Mouse (Mus musculus) embryonic fibroblast, embryonic 13.5 days (primary cell): ENCODE measurements around the gene Ttbk2.

Experiments used
- CTCF ChIP-seq: IDR thresholded peaks from 2 replicates; pipeline ENCODE4 v1.5.1; 2011; ENCODE audit warnings: mild to moderate bottlenecking, control low read depth, low read length, moderate library complexity, borderline replicate concordance; ENCODE audit not compliant: insufficient read depth
- POLR2A ChIP-seq: IDR thresholded peaks from 2 replicates; pipeline ENCODE4 v1.6.1; 2011; ENCODE audit warnings: low read depth, mild to moderate bottlenecking, control low read depth, low read length, moderate library complexity

- TF ChIP-seq CTCF (no peak), POLR2A (no peak)
Measured at GRCm38 (mm10) chr2:120826936-120827638, 23.3 kb downstream of the Ttbk2 start.
